ENCODE assay signal across 25 mouse cellular contexts in genomic region chr13:31122689-31123088, GRCm38 (mm10).
DNase-seq lines count a peak whose midpoint lies in the region; ATAC-seq and TF ChIP-seq lines count a peak whose summit lies in the region.
"Had no signal": no experiment of that assay in that cellular context is flagged by ENCODE, and none has a peak within 500 bp of the region (broad histone marks: within the 10 kb centered on the region; RNA-seq: fewer than 3 reads in every experiment).

No protein-coding gene starts in this region.

- H3K27ac ChIP-seq in embryonic facial prominence, embryonic 14.5 days (replicated peaks; ENCODE audit: low read depth, low read length), result no peak overlapping the region
- no peak overlapping the region for H3K27ac ChIP-seq in embryonic facial prominence, embryonic 10.5 days (replicated peaks)
- no peak overlapping the region for H3K27ac ChIP-seq in lung, embryonic 16.5 days (ENCODE audit: low read length)
- H3K27ac ChIP-seq in forebrain, postnatal 0 days (ENCODE audit: low read depth, low read length), result no peak overlapping the region
- H3K27ac ChIP-seq: embryonic facial prominence, embryonic 12.5 days; forebrain, embryonic 12.5 days; forebrain, embryonic 15.5 days; gastrocnemius, adult 2 months; hindbrain, embryonic 13.5 days had no signal

- no peaks in the 10 kb centered on the region for H3K4me1 ChIP-seq in embryonic facial prominence, embryonic 14.5 days (ENCODE audit: control insufficient read depth, insufficient read depth, low read length)
- no peaks in the 10 kb centered on the region for H3K4me1 ChIP-seq in embryonic facial prominence, embryonic 10.5 days
- no peaks in the 10 kb centered on the region for H3K4me1 ChIP-seq in lung, embryonic 16.5 days (replicated peaks; ENCODE audit: control insufficient read depth, insufficient read depth, low read length)
- no peaks in the 10 kb centered on the region for H3K4me1 ChIP-seq in forebrain, postnatal 0 days (ENCODE audit: insufficient read depth)
- H3K4me1 ChIP-seq: embryonic facial prominence, embryonic 12.5 days; forebrain, embryonic 12.5 days; forebrain, embryonic 15.5 days; hindbrain, embryonic 13.5 days had no signal

- no peak overlapping the region for H3K4me3 ChIP-seq in embryonic facial prominence, embryonic 14.5 days (ENCODE audit: low read depth, low read length)
- H3K4me3 ChIP-seq in embryonic facial prominence, embryonic 10.5 days, result no peak overlapping the region
- H3K4me3 ChIP-seq in lung, embryonic 16.5 days (ENCODE audit: low read length), result no peak overlapping the region
- H3K4me3 ChIP-seq in forebrain, postnatal 0 days (ENCODE audit: low read depth, low read length), result no peak overlapping the region
- H3K4me3 ChIP-seq: embryonic facial prominence, embryonic 12.5 days; erythroblast, embryonic 14.5 days; forebrain, embryonic 12.5 days; forebrain, embryonic 15.5 days; gastrocnemius, adult 2 months; hindbrain, embryonic 13.5 days had no signal

- WGBS in embryonic facial prominence, embryonic 14.5 days, result 55% methylated on average over 2 of the region's 2 CpGs
- 72% methylated on average over 2 of the region's 2 CpGs for WGBS in embryonic facial prominence, embryonic 10.5 days
- 33% methylated on average over 2 of the region's 2 CpGs for WGBS in lung, embryonic 16.5 days
- 54% methylated on average over 2 of the region's 2 CpGs for WGBS in forebrain, postnatal 0 days

- H3K27me3 ChIP-seq in embryonic facial prominence, embryonic 14.5 days (replicated peaks; ENCODE audit: control insufficient read depth, insufficient read depth, low read length), result no peaks in the 10 kb centered on the region
- no peaks in the 10 kb centered on the region for H3K27me3 ChIP-seq in embryonic facial prominence, embryonic 10.5 days (replicated peaks; ENCODE audit: low read depth, poor library complexity, severe bottlenecking)
- no peaks in the 10 kb centered on the region for H3K27me3 ChIP-seq in lung, embryonic 16.5 days (ENCODE audit: control insufficient read depth, insufficient read depth, low read depth, low read length)
- H3K27me3 ChIP-seq in forebrain, postnatal 0 days (ENCODE audit: insufficient read depth, low read length), result no peaks in the 10 kb centered on the region
- H3K27me3 ChIP-seq: embryonic facial prominence, embryonic 12.5 days; forebrain, embryonic 12.5 days; forebrain, embryonic 15.5 days; hindbrain, embryonic 13.5 days had no signal

- no peaks in the 10 kb centered on the region for H3K9me3 ChIP-seq in embryonic facial prominence, embryonic 14.5 days (ENCODE audit: control insufficient read depth, low read length)
- no peaks in the 10 kb centered on the region for H3K9me3 ChIP-seq in embryonic facial prominence, embryonic 10.5 days
- 0 out of 2 replicates have a peak, but pooled peaks cover 2% of the 10 kb centered on the region for H3K9me3 ChIP-seq in lung, embryonic 16.5 days (ENCODE audit: control insufficient read depth, low read length)
- no peaks in the 10 kb centered on the region for H3K9me3 ChIP-seq in forebrain, postnatal 0 days (ENCODE audit: low read length)
- H3K9me3 ChIP-seq: embryonic facial prominence, embryonic 12.5 days; forebrain, embryonic 12.5 days; forebrain, embryonic 15.5 days; hindbrain, embryonic 13.5 days had no signal

- no peaks in the 10 kb centered on the region for H3K36me3 ChIP-seq in embryonic facial prominence, embryonic 14.5 days (ENCODE audit: control insufficient read depth, insufficient read depth, low read length)
- no peaks in the 10 kb centered on the region for H3K36me3 ChIP-seq in embryonic facial prominence, embryonic 10.5 days (replicated peaks)
- H3K36me3 ChIP-seq in lung, embryonic 16.5 days (ENCODE audit: control insufficient read depth, insufficient read depth, low read length), result no peaks in the 10 kb centered on the region
- H3K36me3 ChIP-seq in forebrain, postnatal 0 days (ENCODE audit: insufficient read depth), result no peaks in the 10 kb centered on the region
- H3K36me3 ChIP-seq: embryonic facial prominence, embryonic 12.5 days; forebrain, embryonic 12.5 days; forebrain, embryonic 15.5 days; hindbrain, embryonic 13.5 days had no signal

- no peak for TF ChIP-seq CTCF in forebrain, postnatal 0 days (IDR thresholded peaks at IDR 0.05; ENCODE audit: low read depth)

- ATAC-seq in embryonic facial prominence, embryonic 14.5 days (ENCODE audit: low read depth), result no peak
- ATAC-seq in lung, embryonic 16.5 days (ENCODE audit: low read depth), result peak; percentile 89
- no peak for ATAC-seq in forebrain, postnatal 0 days
- ATAC-seq in monocyte, adult 5-6 weeks (replicated peaks; ENCODE audit: insufficient number of reproducible peaks, low FRiP score, low TSS enrichment, poor library complexity, severe bottlenecking), result no peak
- ATAC-seq: activated CD4-positive, CD25-positive, alpha-beta regulatory T cell, adult 4 months; forebrain, embryonic 15.5 days; hindbrain, embryonic 16.5 days had no signal

- H3K9ac ChIP-seq in embryonic facial prominence, embryonic 14.5 days (ENCODE audit: low read depth, low read length), result no peak overlapping the region
- no peak overlapping the region for H3K9ac ChIP-seq in lung, embryonic 16.5 days (ENCODE audit: low read length)
- H3K9ac ChIP-seq in forebrain, postnatal 0 days, result no peak overlapping the region
- H3K9ac ChIP-seq: embryonic facial prominence, embryonic 12.5 days; forebrain, embryonic 12.5 days; forebrain, embryonic 15.5 days; hindbrain, embryonic 13.5 days had no signal

- H3K4me2 ChIP-seq in embryonic facial prominence, embryonic 14.5 days (ENCODE audit: low read depth, low read length), result no peak overlapping the region
- no peak overlapping the region for H3K4me2 ChIP-seq in lung, embryonic 16.5 days (ENCODE audit: low read depth, low read length)
- no peak overlapping the region for H3K4me2 ChIP-seq in forebrain, postnatal 0 days (ENCODE audit: low read depth)
- H3K4me2 ChIP-seq: embryonic facial prominence, embryonic 12.5 days; forebrain, embryonic 12.5 days; forebrain, embryonic 15.5 days; heart, embryonic 11.5 days; hindbrain, embryonic 13.5 days had no signal

- peak; percentile 6 for DNase-seq in embryonic facial prominence, embryonic 14.5 days (ENCODE audit: low spot score)
- DNase-seq in embryonic facial prominence, embryonic 10.5 days (ENCODE audit: low spot score), result no peak
- no peak for DNase-seq in lung, adult 18-20 months
- DNase-seq in NIH3T3 (ENCODE audit: low read depth), result peak; percentile 56
- peak; percentile 10 for DNase-seq in lung, postnatal 14 days
- DNase-seq in forebrain, postnatal 0 days, result no peak
- DNase-seq: adrenal gland, postnatal 10 days; adrenal gland, postnatal 36 days; B cell, adult 2 months; cerebellum, adult 18-20 months; cerebellum, adult 9-10 months; cerebellum, postnatal 14 days; gastrocnemius, adult 2 months; gastrocnemius, postnatal 14 days; heart, adult 11 months had no signal

Comparison
In these comparisons a context has a peak if more than half of its experiments do, and no peak if none do; other contexts are left out.
1. DNase-seq: peak in embryonic facial prominence, embryonic 14.5 days (single experiment), NIH3T3 (single experiment) and lung, postnatal 14 days (single experiment); none in embryonic facial prominence, embryonic 10.5 days (single experiment), lung, adult 18-20 months (0 of 2) and forebrain, postnatal 0 days (single experiment).